Comparison of ENCODE assay signal across 13 mouse cellular contexts in genomic region chr4:140380733-140381132, GRCm38 (mm10).
DNase-seq lines count a peak whose midpoint lies in the region; ATAC-seq and TF ChIP-seq lines count a peak whose summit lies in the region.
"Had no signal": no experiment of that assay in that cellular context is flagged by ENCODE, and none has a peak within 500 bp of the region (broad histone marks: within the 10 kb centered on the region; RNA-seq: fewer than 3 reads in every experiment).

No protein-coding gene starts in this region.

- no peak overlapping the region for H3K4me3 ChIP-seq in kidney, postnatal 0 days (replicated peaks; ENCODE audit: low read depth, low read length)
- no peak overlapping the region for H3K4me3 ChIP-seq in forebrain, embryonic 11.5 days (ENCODE audit: low read depth, low read length)
- no peak overlapping the region for H3K4me3 ChIP-seq in limb, embryonic 13.5 days
- H3K4me3 ChIP-seq: heart, adult 2 months; kidney, embryonic 15.5 days had no signal

- DNase-seq in kidney, postnatal 0 days (ENCODE audit: low spot score) = peak; percentile 3
- DNase-seq in kidney, postnatal 36 days = no peak
- no peak for DNase-seq in forebrain, embryonic 11.5 days (ENCODE audit: low spot score)
- peak; percentile 28 for DNase-seq in retina, embryonic 14.5 days (ENCODE audit: low spot score)
- no peak for DNase-seq in kidney, adult 8-10 months
- DNase-seq in T-cell, adult 2 months (ENCODE audit: low spot score) = no peak
- DNase-seq: adrenal gland, postnatal 10 days; heart, adult 2 months had no signal

- H3K9me3 ChIP-seq in kidney, postnatal 0 days (replicated peaks; ENCODE audit: low read length) = no peaks in the 10 kb centered on the region
- no peaks in the 10 kb centered on the region for H3K9me3 ChIP-seq in forebrain, embryonic 11.5 days (ENCODE audit: control insufficient read depth, low read length)
- 0 out of 2 replicates have a peak, but pooled peaks cover 4% of the 10 kb centered on the region for H3K9me3 ChIP-seq in limb, embryonic 13.5 days
- H3K9me3 ChIP-seq: kidney, embryonic 15.5 days had no signal

- 18% methylated on average over 13 of the region's 13 CpGs for WGBS in kidney, postnatal 0 days
- WGBS in forebrain, embryonic 11.5 days = under 1% methylated on average over 13 of the region's 13 CpGs
- WGBS in limb, embryonic 13.5 days = 24% methylated on average over 13 of the region's 13 CpGs

- H3K27ac ChIP-seq in kidney, postnatal 0 days = no peak overlapping the region
- H3K27ac ChIP-seq in forebrain, embryonic 11.5 days (ENCODE audit: low read depth, low read length) = no peak overlapping the region
- H3K27ac ChIP-seq in limb, embryonic 13.5 days = no peak overlapping the region
- H3K27ac ChIP-seq: heart, adult 2 months; kidney, embryonic 15.5 days had no signal

- H3K9ac ChIP-seq in kidney, postnatal 0 days (ENCODE audit: low read depth, low read length) = no peak overlapping the region
- no peak overlapping the region for H3K9ac ChIP-seq in forebrain, embryonic 11.5 days (ENCODE audit: low read length)
- no peak overlapping the region for H3K9ac ChIP-seq in limb, embryonic 13.5 days
- H3K9ac ChIP-seq: kidney, embryonic 15.5 days had no signal

- H3K36me3 ChIP-seq in kidney, postnatal 0 days (ENCODE audit: insufficient read depth, low read length) = no peaks in the 10 kb centered on the region
- H3K36me3 ChIP-seq in forebrain, embryonic 11.5 days (ENCODE audit: control insufficient read depth, insufficient read depth, low read length) = no peaks in the 10 kb centered on the region
- H3K36me3 ChIP-seq in limb, embryonic 13.5 days = no peaks in the 10 kb centered on the region
- H3K36me3 ChIP-seq: kidney, embryonic 15.5 days had no signal

- H3K4me2 ChIP-seq in kidney, postnatal 0 days (ENCODE audit: low read length) = no peak overlapping the region
- peak overlapping the region; percentile 29; the same call in 1 of the 2 replicates for H3K4me2 ChIP-seq in forebrain, embryonic 11.5 days (ENCODE audit: low read depth, low read length, severe bottlenecking)
- peak overlapping the region; percentile 27; the same call in 1 of the 2 replicates for H3K4me2 ChIP-seq in limb, embryonic 13.5 days (replicated peaks)
- H3K4me2 ChIP-seq: kidney, embryonic 15.5 days had no signal

- ATAC-seq in kidney, postnatal 0 days (replicated peaks; ENCODE audit: low FRiP score, low read depth) = no peak
- peak; percentile 53 for ATAC-seq in forebrain, embryonic 11.5 days (replicated peaks; ENCODE audit: low FRiP score)
- ATAC-seq in limb, embryonic 13.5 days (ENCODE audit: low FRiP score, low read depth) = no peak
- ATAC-seq: CD4-positive, CD25-positive, alpha-beta regulatory T cell, adult 4 months; lung, postnatal 0 days; Patski had no signal

- H3K4me1 ChIP-seq in kidney, postnatal 0 days (replicated peaks; ENCODE audit: insufficient read depth, low read length) = no peaks in the 10 kb centered on the region
- H3K4me1 ChIP-seq in forebrain, embryonic 11.5 days (replicated peaks; ENCODE audit: control insufficient read depth, insufficient read depth, low read length) = peaks cover 6% of the 10 kb centered on the region; the same call in 1 of the 2 replicates
- peaks cover 10% of the 10 kb centered on the region for H3K4me1 ChIP-seq in limb, embryonic 13.5 days
- H3K4me1 ChIP-seq: kidney, embryonic 15.5 days had no signal

- no peak for TF ChIP-seq CTCF in kidney, postnatal 0 days (IDR thresholded peaks at IDR 0.05; ENCODE audit: low read depth)

- H3K27me3 ChIP-seq in kidney, postnatal 0 days (ENCODE audit: insufficient read depth, low read length) = no peaks in the 10 kb centered on the region; the same call in none of the 2 replicates
- no peaks in the 10 kb centered on the region; the same call in 1 of the 2 replicates for H3K27me3 ChIP-seq in forebrain, embryonic 11.5 days (ENCODE audit: control insufficient read depth, insufficient read depth, low read length)
- peaks cover 41% of the 10 kb centered on the region for H3K27me3 ChIP-seq in limb, embryonic 13.5 days

Comparison
In these comparisons a context has a peak if more than half of its experiments do, and no peak if none do; other contexts are left out.
1. DNase-seq: peak in kidney, postnatal 0 days (single experiment) and retina, embryonic 14.5 days (single experiment); none in kidney, postnatal 36 days (0 of 2), forebrain, embryonic 11.5 days (single experiment), kidney, adult 8-10 months (0 of 2) and T-cell, adult 2 months (single experiment).